Mouse (Mus musculus) bone marrow macrophage, adult 2 months (primary cell): ENCODE data around the gene Prdm10.

Experiments used
- CTCF ChIP-seq: IDR thresholded peaks from 2 replicates; pipeline ENCODE4 v1.5.1; 2012; ENCODE audit warnings: low read depth, mild to moderate bottlenecking, low read length, moderate library complexity
- POLR2A ChIP-seq: IDR thresholded peaks from 2 replicates; pipeline ENCODE4 v1.6.1; 2012; ENCODE audit warnings: mild to moderate bottlenecking, low read depth, low read length, borderline replicate concordance

DNA sequence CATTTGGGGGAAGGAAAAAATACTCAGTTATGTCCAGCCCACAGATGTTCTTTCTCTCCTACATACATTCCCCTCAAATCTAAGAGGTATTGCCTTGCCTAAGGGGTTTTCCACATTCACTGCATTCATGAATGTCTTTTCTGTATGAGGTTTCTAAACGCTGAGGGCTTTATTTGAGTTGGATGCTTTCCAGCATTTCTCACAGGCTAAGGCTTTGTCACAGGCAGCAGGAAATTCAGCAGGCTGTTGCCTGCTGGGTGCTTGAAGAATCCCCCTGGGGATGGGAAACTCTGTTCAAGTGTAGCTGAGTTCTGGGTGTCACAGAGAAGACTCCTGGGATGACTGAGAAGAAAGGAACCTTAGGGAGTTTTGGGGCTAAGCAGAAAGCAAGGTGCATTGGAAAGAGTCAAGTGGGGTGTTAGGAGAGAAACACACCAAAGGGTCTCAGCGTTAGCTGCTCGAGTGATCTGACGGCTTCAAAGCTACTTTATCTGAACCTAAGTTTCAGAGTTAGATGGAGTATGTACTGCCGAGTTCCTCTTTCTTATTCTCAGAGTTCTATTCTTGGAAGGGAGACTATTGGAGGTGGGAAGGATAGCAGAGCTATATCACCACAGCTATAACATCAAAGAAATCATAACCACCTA lies 14.2 kb upstream of the Prdm10 start:
- TF ChIP-seq POLR2A (no peak), CTCF (no peak)
